Mouse (Mus musculus) brain, embryonic 14.5 days (tissue): ENCODE data around the gene Pkn1. TPM values are rescaled to one million over a fixed set of nuclear protein-coding genes. Genes with fewer than 3 reads are reported as not detected.

Source experiments
- DNase-seq: peaks from one replicate; pipeline ENCODE4 v3.0.0-alpha.2; 2011; ENCODE audit warnings: low read depth
- CTCF ChIP-seq: fragments of 200-500 bp; IDR thresholded peaks from 2 replicates; pipeline ENCODE4 v1.5.1; 2012; ENCODE audit warnings: inconsistent platforms, mild to moderate bottlenecking, moderate library complexity, borderline replicate concordance; ENCODE audit not compliant: insufficient read depth, insufficient read length; ENCODE audit errors: extremely low read depth
- POLR2A ChIP-seq: fragments of 200-500 bp; IDR thresholded peaks from 2 replicates; pipeline ENCODE4 v1.6.1; 2012; ENCODE audit warnings: mild to moderate bottlenecking, inconsistent platforms, borderline replicate concordance; ENCODE audit not compliant: poor library complexity, insufficient read depth, insufficient read length, severe bottlenecking; ENCODE audit errors: extremely low read depth
- polyA plus RNA-seq: library from polyadenylated mRNA; depleted of rRNA; stranded (reverse); fragments of >200 nt; gene quantifications from 2 replicates; pipeline ENCODE4 v1.2.3, GENCODE M21; 2012

Gene Pkn1
- polyA plus RNA-seq, 1 experiment = 74.6 TPM

- TF ChIP-seq POLR2A (no peak), CTCF (no peak)
- DNase-seq = no peak
These were observed 46.0 kb downstream of the Pkn1 start for GRCm38 (mm10) chr8:83652744-83653661.

DNA sequence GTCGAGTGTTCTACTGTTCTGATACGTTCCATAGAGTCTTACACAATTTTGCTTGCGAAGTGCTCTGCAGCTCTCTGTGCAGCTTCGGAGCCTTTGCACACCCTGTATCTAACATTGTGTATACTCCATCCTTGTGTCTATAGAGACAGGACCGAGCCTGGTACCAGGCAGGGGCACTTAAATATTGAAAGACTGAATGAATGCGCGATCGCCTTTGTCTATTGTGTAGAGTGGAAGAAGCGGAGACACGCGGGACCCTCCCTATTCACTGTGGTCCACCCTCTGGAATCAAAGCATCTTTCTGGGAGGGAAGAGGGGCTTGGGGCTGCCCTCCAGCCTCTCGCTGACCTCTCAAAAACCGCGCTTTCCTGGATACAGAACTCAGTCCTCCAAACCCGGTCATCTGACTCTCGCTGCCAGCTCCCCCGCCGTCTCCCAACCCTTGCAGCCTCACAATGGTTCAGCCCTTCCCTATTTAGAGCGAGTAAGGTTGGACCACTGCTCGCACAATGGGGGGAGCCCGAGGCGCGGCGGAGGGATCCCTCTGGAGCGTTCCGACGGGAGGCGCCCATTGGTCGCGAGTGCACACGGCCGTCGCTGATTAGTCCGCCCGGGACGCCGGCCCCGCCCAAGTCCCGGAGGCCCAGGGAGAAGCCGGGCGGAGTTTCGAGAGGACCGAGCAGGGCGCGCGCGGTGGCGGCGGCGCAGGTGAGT lies 46.8 kb downstream of the Pkn1 start, which contains the start of gene Gipc1:
Gene Gipc1 (plus strand): TSS at position 648 of the 714 bp plus-strand sequence.
- DNase-seq = peak; percentile 100
- no peak for TF ChIP-seq CTCF
- peak; percentile 90 for TF ChIP-seq POLR2A

- no peak for DNase-seq
- TF ChIP-seq POLR2A (no peak), CTCF (no peak)
These were observed 49.3 kb downstream of the Pkn1 start for GRCm38 (mm10) chr8:83649699-83650098.

- no peak for DNase-seq
- TF ChIP-seq POLR2A (no peak), CTCF (no peak)
These were observed 50.9 kb downstream of the Pkn1 start for GRCm38 (mm10) chr8:83648031-83648430.

GRCm38 (mm10) chr8:83647511-83647910 lies 51.5 kb downstream of the Pkn1 start:
- no peak for TF ChIP-seq CTCF
- no peak for TF ChIP-seq POLR2A
- no peak for DNase-seq

DNA sequence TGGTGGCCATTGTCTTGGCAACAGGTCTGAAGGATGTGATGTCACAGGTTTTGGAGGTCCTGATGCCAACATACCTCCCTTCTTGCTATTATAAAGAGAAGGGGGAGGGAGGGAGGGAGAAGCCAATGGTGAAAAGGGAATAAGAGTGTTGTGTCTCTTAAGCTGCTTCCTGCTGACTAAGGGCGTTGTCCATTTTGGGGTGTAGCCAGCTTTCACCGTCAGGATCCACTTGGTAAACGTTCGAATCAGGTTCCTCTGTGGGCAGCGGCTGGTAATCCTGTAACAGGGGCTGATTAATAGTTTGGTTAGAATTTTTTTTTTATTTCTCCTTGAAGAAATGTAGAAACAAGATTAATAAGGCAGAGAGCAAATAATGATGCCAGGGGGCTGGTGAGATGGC lies 59.3 kb downstream of the Pkn1 start:
- no peak for DNase-seq
- TF ChIP-seq POLR2A (no peak), CTCF (no peak)

DNA sequence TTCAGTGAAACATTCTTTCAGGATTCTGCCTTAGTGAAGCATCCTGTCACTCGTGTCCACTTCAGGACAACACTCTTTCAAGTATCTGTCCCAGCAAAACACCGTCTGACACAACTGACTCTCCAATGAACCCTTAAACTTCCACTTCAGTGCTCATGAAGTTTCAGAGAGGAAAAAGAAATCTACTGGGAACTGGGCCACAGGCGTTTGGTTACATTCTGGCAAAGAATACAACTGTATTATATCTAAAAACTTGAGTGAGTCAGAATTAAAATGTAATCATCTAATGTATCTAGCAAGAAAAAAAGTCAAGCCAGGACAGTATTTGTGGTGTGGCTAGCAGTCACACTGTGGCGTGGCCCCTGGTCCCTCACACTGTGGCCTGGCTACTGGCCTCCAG lies 60.1 kb downstream of the Pkn1 start:
- TF ChIP-seq CTCF = no peak
- no peak for TF ChIP-seq POLR2A

DNA sequence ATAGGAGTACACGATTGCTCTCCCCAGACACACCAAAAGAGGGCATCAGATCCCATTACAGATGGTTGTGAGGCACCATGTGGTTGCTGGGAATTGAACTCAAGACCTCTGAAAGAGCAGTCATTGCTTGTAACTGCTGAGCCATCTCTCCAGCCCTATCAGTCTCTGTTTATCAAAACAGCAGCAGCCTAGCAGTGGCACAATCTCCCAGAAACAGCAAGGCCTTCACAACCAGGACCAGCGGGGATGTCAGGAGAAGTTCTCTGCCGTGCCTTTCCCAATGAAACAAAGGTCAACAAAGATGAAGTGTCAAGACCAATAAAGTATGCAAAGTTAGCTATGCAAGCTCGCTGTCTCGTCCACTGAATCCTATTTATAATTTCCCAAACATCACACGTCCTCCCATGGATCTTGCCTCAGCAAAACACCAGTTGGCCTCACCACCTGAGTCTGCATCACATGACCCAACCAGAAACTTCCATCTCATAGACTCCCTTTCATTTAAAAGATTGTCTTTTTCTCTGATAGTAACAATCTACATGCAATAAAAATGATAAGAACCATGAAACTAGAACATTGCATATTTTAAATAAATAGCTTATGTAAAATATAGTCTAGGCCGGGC lies 66.8 kb downstream of the Pkn1 start:
- DNase-seq = no peak

More for the DNA sequence above, 60.1 kb downstream of the Pkn1 start:
- no peak for DNase-seq

DNA sequence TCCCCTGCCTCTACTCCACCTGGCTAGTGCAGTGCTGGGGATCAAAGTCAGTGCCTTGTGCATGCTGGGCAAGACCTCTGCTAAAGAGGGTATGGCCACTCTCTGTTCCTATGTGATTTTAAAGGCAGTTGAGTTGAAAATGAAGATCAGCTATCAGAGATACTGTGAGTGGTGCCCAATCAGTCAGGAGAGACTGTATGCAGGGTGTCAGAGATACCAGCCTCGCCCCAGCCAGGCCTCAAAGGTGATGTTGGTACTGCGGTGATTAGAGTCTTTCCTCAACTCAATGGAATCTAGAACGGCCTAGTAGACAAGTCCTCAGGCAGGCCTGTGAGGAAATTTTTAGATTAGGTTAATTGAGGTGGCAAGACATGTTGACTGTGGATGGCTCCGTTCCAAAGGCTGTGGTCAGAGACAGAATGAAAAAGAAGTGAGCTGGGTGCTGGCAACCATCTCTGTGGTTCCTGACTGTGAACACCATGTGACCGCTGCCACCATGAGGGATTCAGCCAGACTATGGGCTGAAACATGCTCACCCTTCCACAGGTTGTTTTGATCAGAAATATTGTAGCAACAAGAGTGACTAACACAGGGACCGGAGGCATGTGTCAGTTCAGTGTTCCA lies 73.2 kb downstream of the Pkn1 start:
- TF ChIP-seq CTCF = no peak
- TF ChIP-seq POLR2A = no peak
- DNase-seq = no peak

More for the DNA sequence above, 66.8 kb downstream of the Pkn1 start:
- TF ChIP-seq POLR2A = no peak
- TF ChIP-seq CTCF = no peak

DNA sequence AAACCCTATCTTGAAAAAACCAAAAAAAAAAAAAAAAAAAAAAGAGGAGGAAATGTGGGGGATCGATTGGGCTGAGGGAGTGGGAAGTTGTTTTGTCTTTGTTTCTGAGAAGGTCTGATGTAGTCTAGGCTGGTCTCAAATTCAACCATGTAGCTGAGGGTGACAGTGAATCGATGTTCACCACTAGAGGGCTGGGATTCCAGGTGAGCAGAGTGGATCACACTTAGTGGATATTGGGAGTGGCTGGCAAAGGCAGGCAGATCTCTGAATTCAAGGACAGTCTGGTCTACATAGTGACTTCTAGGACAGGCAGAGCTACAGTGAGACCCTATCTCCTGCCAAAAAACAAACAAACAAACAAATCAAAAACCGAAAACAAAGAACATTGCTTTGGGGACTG lies 74.2 kb downstream of the Pkn1 start:
- DNase-seq = peak; percentile 44
- peak; percentile 72; the same call in 1 of the 2 replicates for TF ChIP-seq CTCF
- TF ChIP-seq POLR2A = no peak
